Mouse (Mus musculus): ENCODE results near the gene Bap1. TPM values are rescaled to one million over a fixed set of nuclear protein-coding genes. Genes with fewer than 3 reads are reported as not detected.
A peak's percentile ranks its signal among the peaks of the same experiment; 100 is the strongest.

The Bap1 gene
- polyA plus RNA-seq, 1 experiment from 2014 or later, result 52.5 TPM

DNA sequence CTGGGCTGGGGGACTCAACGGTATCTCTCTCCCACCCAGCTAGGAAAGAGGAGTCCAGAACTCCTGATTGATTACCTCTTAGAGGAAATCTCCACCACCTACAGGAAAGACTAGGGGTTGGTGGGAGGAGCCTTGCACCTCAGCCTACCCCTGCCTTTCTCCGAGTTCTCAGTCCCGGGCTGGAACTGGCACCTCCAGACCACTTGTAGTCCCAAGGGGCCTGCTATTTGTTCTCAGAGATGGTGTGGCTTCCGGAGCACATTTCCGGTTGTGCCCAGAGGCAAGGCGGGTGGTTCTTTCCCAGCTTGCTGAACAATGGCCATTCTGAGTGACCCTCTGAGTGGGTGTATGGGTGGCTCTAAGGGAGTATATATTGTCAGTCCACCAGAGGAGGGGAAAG, 23.0 kb upstream of the Bap1 start:
- Histone ChIP-seq H3K4me1 (ENCODE audit: control insufficient read depth, insufficient read depth, low read length) (peaks cover 34% of the 10 kb centered on the region), H3K4me3 (ENCODE audit: low read depth, low read length) (no peak overlapping the region), H3K9ac (ENCODE audit: low read depth, low read length) (no peak overlapping the region), H3K27ac (ENCODE audit: low read depth, low read length) (no peak overlapping the region), H3K4me2 (no peak overlapping the region), H3K36me3 (ENCODE audit: control insufficient read depth, insufficient read depth, low read length) (no peaks in the 10 kb centered on the region), H3K27me3 (ENCODE audit: control insufficient read depth, insufficient read depth, low read length) (no peaks in the 10 kb centered on the region), H3K9me3 (replicated peaks; ENCODE audit: control insufficient read depth, low read length) (no peaks in the 10 kb centered on the region)
- 54% methylated on average over 6 of the region's 6 CpGs for WGBS (ENCODE audit: insufficient replicate concordance)
- no peak for ATAC-seq (replicated peaks; ENCODE audit: insufficient number of reproducible peaks, low FRiP score, low TSS enrichment)

DNA sequence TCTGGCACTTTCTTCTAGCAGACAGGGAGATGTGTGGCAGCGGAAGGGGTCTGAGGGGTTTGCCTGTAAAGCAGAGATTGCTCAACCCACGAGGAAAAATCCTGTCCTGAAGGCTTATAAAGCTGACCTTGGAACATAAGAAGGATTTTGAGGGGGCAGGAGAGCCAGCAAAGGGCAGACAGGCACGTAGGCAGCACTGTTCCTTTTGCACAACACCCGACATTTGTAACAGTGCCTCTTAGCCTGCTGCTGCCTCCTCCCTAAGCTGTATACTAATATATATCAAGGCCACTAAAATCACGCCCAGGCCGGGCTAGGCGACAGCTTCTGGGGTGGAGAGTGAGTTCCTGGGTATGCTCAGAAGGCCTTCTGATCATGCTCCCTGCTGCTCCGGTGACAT, 20.8 kb upstream of the Bap1 start:
- Histone ChIP-seq H3K27me3 (ENCODE audit: control insufficient read depth, insufficient read depth, low read length) (no peaks in the 10 kb centered on the region), H3K36me3 (ENCODE audit: control insufficient read depth, insufficient read depth, low read length) (no peaks in the 10 kb centered on the region), H3K4me1 (ENCODE audit: control insufficient read depth, insufficient read depth, low read length) (peaks cover 27% of the 10 kb centered on the region), H3K27ac (ENCODE audit: low read depth, low read length) (0 out of 2 replicates have a peak overlapping the region, but pooled peaks have one; percentile 30), H3K9me3 (replicated peaks; ENCODE audit: control insufficient read depth, low read length) (no peaks in the 10 kb centered on the region), H3K4me2 (no peak overlapping the region), H3K9ac (ENCODE audit: low read depth, low read length) (peak overlapping the region; percentile 47; the same call in 1 of the 2 replicates), H3K4me3 (ENCODE audit: low read depth, low read length) (no peak overlapping the region)
- 54% methylated on average over 8 of the region's 8 CpGs for WGBS (ENCODE audit: insufficient replicate concordance)
- ATAC-seq (replicated peaks; ENCODE audit: insufficient number of reproducible peaks, low FRiP score, low TSS enrichment), result no peak

DNA sequence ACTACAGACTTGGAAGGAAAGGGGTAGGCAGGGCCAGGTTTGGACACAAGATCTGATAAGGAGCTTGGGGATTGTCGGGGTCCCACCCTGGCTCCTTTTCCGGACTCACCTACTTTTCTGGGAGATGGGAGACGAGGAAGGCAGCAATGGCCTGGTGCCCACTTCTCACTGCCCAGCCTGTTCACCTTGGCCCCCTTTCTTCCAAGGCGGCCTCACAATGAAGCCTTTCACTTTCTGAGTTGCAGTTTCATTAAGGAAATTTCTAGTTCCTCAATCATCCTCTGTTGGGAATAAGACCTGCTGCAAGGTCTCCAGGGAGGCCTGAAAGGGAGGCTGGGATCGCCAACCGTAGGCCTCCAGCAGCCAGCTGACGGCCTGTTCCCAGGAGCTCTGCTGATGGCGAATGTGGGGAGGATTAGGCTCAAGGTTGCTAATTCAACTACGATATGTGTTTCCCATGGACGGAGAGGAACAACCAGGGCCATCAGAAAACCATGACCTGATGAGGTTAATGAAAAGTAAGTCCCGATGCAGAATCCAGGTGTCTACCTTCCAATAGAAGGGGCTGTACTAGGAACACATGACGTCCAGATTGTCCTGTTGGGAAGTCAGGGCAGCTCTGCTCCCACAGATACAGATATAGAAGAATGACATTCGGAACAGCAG, 18.7 kb upstream of the Bap1 start:
- Histone ChIP-seq H3K4me1 (ENCODE audit: control insufficient read depth, insufficient read depth, low read length) (peaks cover 20% of the 10 kb centered on the region), H3K27me3 (ENCODE audit: control insufficient read depth, insufficient read depth, low read length) (no peaks in the 10 kb centered on the region), H3K27ac (ENCODE audit: low read depth, low read length) (no peak overlapping the region), H3K4me2 (no peak overlapping the region), H3K36me3 (ENCODE audit: control insufficient read depth, insufficient read depth, low read length) (no peaks in the 10 kb centered on the region), H3K9me3 (replicated peaks; ENCODE audit: control insufficient read depth, low read length) (no peaks in the 10 kb centered on the region), H3K4me3 (ENCODE audit: low read depth, low read length) (no peak overlapping the region), H3K9ac (ENCODE audit: low read depth, low read length) (no peak overlapping the region; the same call in 1 of the 2 replicates)
- WGBS (ENCODE audit: insufficient replicate concordance), result 66% methylated on average over 13 of the region's 13 CpGs
- no peak for ATAC-seq (replicated peaks; ENCODE audit: insufficient number of reproducible peaks, low FRiP score, low TSS enrichment)

DNA sequence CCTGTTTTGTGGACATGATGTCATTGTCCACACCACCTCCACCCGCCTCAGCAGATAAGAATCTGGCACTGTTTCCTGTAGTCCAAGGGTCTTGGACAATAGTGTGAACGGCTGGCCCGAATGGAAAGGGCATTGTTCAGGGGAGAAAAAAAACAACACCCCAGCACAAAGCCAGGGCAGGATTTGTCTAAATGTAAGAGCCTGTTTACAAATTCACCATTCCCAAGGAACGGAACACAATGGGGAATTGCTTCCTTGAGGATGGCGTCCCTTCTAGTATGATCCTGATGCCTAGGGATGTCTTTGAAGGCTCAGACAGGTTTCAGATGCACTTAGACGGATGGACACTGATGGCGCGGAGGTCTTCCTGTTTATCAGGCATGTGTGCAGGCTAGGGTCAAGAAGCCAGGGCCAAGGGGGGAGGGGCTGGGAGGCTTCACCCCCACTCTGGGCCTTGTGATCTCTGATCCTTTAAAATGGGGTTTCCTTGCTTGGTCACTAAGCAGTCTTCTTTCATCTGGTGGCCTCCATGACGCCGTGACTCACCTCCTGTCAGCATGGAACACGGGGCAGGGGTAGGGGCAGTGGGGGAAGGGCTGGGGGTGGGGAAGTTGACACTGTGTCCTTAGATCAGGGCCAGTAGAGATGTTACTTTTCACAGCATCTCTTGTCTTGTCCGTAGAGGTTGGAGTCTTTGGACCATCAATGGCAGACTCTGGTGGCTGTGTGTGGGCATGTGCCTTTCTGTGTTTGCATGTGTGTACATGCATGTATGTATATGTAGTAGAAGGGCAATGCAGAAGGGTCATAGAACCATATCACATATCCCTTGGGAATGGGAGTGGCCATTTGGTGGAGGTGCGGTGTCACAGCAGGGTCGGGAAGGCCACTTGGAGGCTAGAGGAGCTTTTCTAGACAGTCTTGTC, 17.9 kb upstream of the Bap1 start:
- Histone ChIP-seq H3K27me3 (ENCODE audit: control insufficient read depth, insufficient read depth, low read length) (no peaks in the 10 kb centered on the region), H3K4me2 (no peak overlapping the region), H3K4me3 (ENCODE audit: low read depth, low read length) (no peak overlapping the region), H3K4me1 (ENCODE audit: control insufficient read depth, insufficient read depth, low read length) (peaks cover 17% of the 10 kb centered on the region), H3K27ac (ENCODE audit: low read depth, low read length) (no peak overlapping the region), H3K36me3 (ENCODE audit: control insufficient read depth, insufficient read depth, low read length) (no peaks in the 10 kb centered on the region), H3K9ac (ENCODE audit: low read depth, low read length) (no peak overlapping the region), H3K9me3 (replicated peaks; ENCODE audit: control insufficient read depth, low read length) (no peaks in the 10 kb centered on the region)
- 0 out of 2 replicates have a peak, but pooled peaks have one; percentile 22 for ATAC-seq (replicated peaks; ENCODE audit: insufficient number of reproducible peaks, low FRiP score, low TSS enrichment)
- 66% methylated on average over 14 of the region's 14 CpGs for WGBS (ENCODE audit: insufficient replicate concordance)

DNA sequence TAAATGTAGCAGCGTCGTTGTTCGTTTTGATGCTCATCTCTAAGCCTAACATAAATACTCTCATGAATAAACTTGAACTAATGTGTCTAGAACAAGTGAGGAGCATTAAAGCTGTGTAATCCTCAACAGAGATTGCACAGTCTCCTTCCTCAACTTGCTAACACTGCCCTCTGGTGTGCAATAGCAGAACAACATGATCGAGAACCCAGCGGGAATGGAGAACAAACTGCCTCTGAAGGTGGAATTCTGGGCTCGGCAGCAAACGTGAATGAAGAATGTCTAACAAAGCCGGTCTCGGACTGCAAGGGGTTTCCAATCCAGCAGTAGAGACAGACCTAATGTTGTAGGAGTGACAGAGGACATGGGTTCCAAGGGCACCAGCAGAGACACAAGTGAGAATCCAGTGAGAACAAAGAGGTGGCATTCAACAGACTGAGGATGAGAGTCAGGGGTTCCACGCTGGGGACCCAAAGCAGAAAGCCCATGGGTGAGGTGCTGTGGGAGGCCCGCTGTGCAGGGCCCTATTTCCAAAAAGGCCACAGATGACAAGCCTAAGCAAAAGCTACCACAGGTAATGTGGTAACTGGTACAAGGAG, 17.2 kb upstream of the Bap1 start:
- Histone ChIP-seq H3K27ac (ENCODE audit: low read depth, low read length) (no peak overlapping the region), H3K9me3 (replicated peaks; ENCODE audit: control insufficient read depth, low read length) (no peaks in the 10 kb centered on the region), H3K27me3 (ENCODE audit: control insufficient read depth, insufficient read depth, low read length) (no peaks in the 10 kb centered on the region), H3K9ac (ENCODE audit: low read depth, low read length) (no peak overlapping the region), H3K4me1 (ENCODE audit: control insufficient read depth, insufficient read depth, low read length) (peaks cover 17% of the 10 kb centered on the region), H3K4me3 (ENCODE audit: low read depth, low read length) (no peak overlapping the region), H3K4me2 (no peak overlapping the region), H3K36me3 (ENCODE audit: control insufficient read depth, insufficient read depth, low read length) (no peaks in the 10 kb centered on the region)
- ATAC-seq (replicated peaks; ENCODE audit: insufficient number of reproducible peaks, low FRiP score, low TSS enrichment), result no peak
- whole genome bisulfite sequencing (ENCODE audit: insufficient replicate concordance), result 13% methylated on average over 11 of the region's 11 CpGs

DNA sequence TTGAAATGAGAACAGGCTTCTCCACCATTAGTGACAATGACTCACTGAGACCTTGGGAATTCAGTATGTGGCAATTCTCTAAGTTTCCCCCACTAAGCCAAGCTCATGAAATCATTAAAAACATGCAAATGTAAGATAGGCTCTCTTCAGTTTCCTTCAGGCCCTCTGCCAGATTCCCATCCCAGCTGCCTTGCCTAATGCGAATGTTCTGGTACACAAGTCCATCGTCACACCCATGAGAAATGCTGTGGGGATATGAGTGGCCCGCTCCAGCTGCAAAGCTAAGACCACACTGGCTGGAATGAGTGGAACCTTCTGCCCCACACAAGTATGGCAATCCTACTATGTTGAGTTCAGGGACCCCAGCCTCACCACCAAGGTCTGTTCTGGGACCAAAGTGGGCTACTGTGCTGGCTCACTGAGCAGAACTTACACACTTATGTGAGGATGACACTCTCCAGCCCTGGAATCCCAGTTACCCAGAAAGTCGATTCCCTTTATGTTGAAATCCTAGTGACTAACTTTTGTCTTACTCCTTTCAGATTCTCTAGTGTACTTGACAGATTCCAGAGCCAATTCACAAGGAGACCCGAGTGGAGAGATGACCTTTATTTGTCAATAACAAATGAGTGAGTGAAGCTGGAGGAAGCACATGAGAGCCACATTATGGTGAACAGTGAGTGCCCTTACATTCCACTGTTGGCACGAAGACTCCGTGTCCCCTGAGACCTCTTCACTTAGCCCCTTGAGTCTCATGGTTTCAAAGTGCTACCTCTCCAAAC, 14.0 kb upstream of the Bap1 start:
- 74% methylated on average over 7 of the region's 7 CpGs for WGBS (ENCODE audit: insufficient replicate concordance)
- ATAC-seq (replicated peaks; ENCODE audit: insufficient number of reproducible peaks, low FRiP score, low TSS enrichment), result no peak
- H3K27me3 ChIP-seq (ENCODE audit: control insufficient read depth, insufficient read depth, low read length), result no peaks in the 10 kb centered on the region
- H3K9me3 ChIP-seq (replicated peaks; ENCODE audit: control insufficient read depth, low read length), result no peaks in the 10 kb centered on the region
- no peak overlapping the region for H3K4me3 ChIP-seq (ENCODE audit: low read depth, low read length)
- H3K27ac ChIP-seq (ENCODE audit: low read depth, low read length), result no peak overlapping the region
- H3K36me3 ChIP-seq (ENCODE audit: control insufficient read depth, insufficient read depth, low read length), result no peaks in the 10 kb centered on the region
- H3K9ac ChIP-seq (ENCODE audit: low read depth, low read length), result no peak overlapping the region
- H3K4me2 ChIP-seq, result no peak overlapping the region
- H3K4me1 ChIP-seq (ENCODE audit: control insufficient read depth, insufficient read depth, low read length), result no peaks in the 10 kb centered on the region

DNA sequence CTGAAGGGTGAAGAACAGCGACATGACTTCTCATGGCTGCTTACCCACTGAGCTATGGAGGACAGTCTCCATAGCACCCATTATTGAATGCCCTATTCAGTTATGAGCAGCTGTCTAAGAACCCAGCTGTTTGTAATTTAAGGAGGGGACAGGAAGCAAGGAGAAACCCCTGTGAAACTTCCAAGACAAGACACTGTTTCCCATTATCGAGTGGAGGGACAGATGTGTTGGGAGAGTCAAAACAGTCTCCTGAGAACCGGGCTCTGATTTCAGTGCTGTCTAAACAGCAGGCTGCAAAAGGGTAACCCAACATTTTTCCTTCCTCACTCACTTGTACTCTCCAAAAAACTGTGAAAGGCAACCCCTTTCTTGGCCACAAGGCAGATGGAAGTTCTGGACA, 10.7 kb upstream of the Bap1 start:
- Histone ChIP-seq H3K27me3 (ENCODE audit: control insufficient read depth, insufficient read depth, low read length) (no peaks in the 10 kb centered on the region), H3K9me3 (replicated peaks; ENCODE audit: control insufficient read depth, low read length) (no peaks in the 10 kb centered on the region), H3K27ac (ENCODE audit: low read depth, low read length) (no peak overlapping the region), H3K4me2 (no peak overlapping the region), H3K9ac (ENCODE audit: low read depth, low read length) (no peak overlapping the region; the same call in 1 of the 2 replicates), H3K36me3 (ENCODE audit: control insufficient read depth, insufficient read depth, low read length) (no peaks in the 10 kb centered on the region), H3K4me1 (ENCODE audit: control insufficient read depth, insufficient read depth, low read length) (no peaks in the 10 kb centered on the region), H3K4me3 (ENCODE audit: low read depth, low read length) (no peak overlapping the region)
- ATAC-seq (replicated peaks; ENCODE audit: insufficient number of reproducible peaks, low FRiP score, low TSS enrichment), result no peak
- WGBS (ENCODE audit: insufficient replicate concordance), result 82% methylated on average over 3 of the region's 3 CpGs

DNA sequence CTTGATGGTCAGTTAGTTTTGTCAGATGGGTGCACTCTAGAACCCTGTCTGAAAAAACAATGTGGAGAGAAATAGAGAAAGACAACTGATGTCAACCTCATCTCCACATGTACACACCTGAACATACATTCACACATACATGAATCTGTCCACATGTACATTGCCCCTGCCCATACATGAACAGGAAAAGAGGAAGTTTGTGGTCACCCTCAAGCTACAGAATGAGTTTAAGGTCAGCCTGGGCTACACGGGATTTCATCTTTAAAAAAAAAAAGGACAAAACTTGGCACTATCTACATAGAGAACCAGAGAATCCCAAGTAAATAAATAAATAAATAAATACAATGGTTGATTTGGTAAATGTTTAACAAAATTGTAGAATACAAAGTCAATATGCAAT, 6.5 kb upstream of the Bap1 start:
- Histone ChIP-seq H3K9ac (ENCODE audit: low read depth, low read length) (no peak overlapping the region), H3K4me2 (no peak overlapping the region), H3K36me3 (ENCODE audit: control insufficient read depth, insufficient read depth, low read length) (no peaks in the 10 kb centered on the region), H3K4me3 (ENCODE audit: low read depth, low read length) (no peak overlapping the region), H3K4me1 (ENCODE audit: control insufficient read depth, insufficient read depth, low read length) (0 out of 2 replicates have a peak, but pooled peaks cover 4% of the 10 kb centered on the region), H3K27ac (ENCODE audit: low read depth, low read length) (no peak overlapping the region), H3K9me3 (replicated peaks; ENCODE audit: control insufficient read depth, low read length) (no peaks in the 10 kb centered on the region), H3K27me3 (ENCODE audit: control insufficient read depth, insufficient read depth, low read length) (no peaks in the 10 kb centered on the region)
- ATAC-seq (replicated peaks; ENCODE audit: insufficient number of reproducible peaks, low FRiP score, low TSS enrichment), result no peak
- WGBS (ENCODE audit: insufficient replicate concordance), result 83% methylated on average over 1 of the region's 1 CpGs
